Mouse (Mus musculus) urinary bladder, postnatal 14 days (tissue): ENCODE results near the gene Kcnq2.

Experiments
- DNase-seq: peaks from one replicate; pipeline ENCODE4 v3.0.0; 2021; ENCODE audit warnings: low spot score

Kcnq2 gene

GRCm38 (mm10) chr2:181102161-181102560 lies 32.9 kb downstream of the Kcnq2 start:
- no peak for DNase-seq

- no peak for DNase-seq
These were observed 33.5 kb downstream of the Kcnq2 start for GRCm38 (mm10) chr2:181101626-181102025.

GRCm38 (mm10) chr2:181100087-181100486 lies 35.0 kb downstream of the Kcnq2 start:
- no peak for DNase-seq

- no peak for DNase-seq
These were observed 45.0 kb downstream of the Kcnq2 start for GRCm38 (mm10) chr2:181090123-181090522.

GRCm38 (mm10) chr2:181084997-181085396 lies 50.1 kb downstream of the Kcnq2 start:
- no peak for DNase-seq

- no peak for DNase-seq
These were observed 51.2 kb downstream of the Kcnq2 start for GRCm38 (mm10) chr2:181083945-181084344.

GRCm38 (mm10) chr2:181080886-181081285 lies 54.2 kb downstream of the Kcnq2 start:
- DNase-seq: no peak

- no peak for DNase-seq
These were observed 55.6 kb downstream of the Kcnq2 start for GRCm38 (mm10) chr2:181079518-181079917.

- DNase-seq: no peak
These were observed 56.2 kb downstream of the Kcnq2 start for GRCm38 (mm10) chr2:181078908-181079307.

GRCm38 (mm10) chr2:181075501-181075900 lies 59.6 kb downstream of the Kcnq2 start:
- DNase-seq: no peak

GRCm38 (mm10) chr2:181072403-181072714 lies 62.7 kb downstream of the Kcnq2 start:
- DNase-seq: no peak

GRCm38 (mm10) chr2:181071706-181072402 lies 63.2 kb downstream of the Kcnq2 start:
- peak; percentile 73 for DNase-seq

- no peak for DNase-seq
These were observed 65.0 kb downstream of the Kcnq2 start for GRCm38 (mm10) chr2:181070136-181070535.

GRCm38 (mm10) chr2:181068499-181068898 lies 66.6 kb downstream of the Kcnq2 start:
- no peak for DNase-seq

GRCm38 (mm10) chr2:181065827-181066226 lies 69.3 kb downstream of the Kcnq2 start:
- DNase-seq: no peak

- DNase-seq: peak; percentile 82
These were observed 75.0 kb downstream of the Kcnq2 start for GRCm38 (mm10) chr2:181060127-181060526.

GRCm38 (mm10) chr2:181058193-181058592 lies 76.9 kb downstream of the Kcnq2 start:
- no peak for DNase-seq

GRCm38 (mm10) chr2:181057341-181057740 lies 77.8 kb downstream of the Kcnq2 start:
- DNase-seq: no peak

GRCm38 (mm10) chr2:181052171-181052570 lies 82.9 kb downstream of the Kcnq2 start:
- DNase-seq: no peak

- DNase-seq: no peak
These were observed 86.1 kb downstream of the Kcnq2 start for GRCm38 (mm10) chr2:181048986-181049385.

GRCm38 (mm10) chr2:181048252-181048945 lies 86.7 kb downstream of the Kcnq2 start:
- DNase-seq: no peak

GRCm38 (mm10) chr2:181044001-181044400 lies 91.1 kb downstream of the Kcnq2 start:
- DNase-seq: no peak

GRCm38 (mm10) chr2:181043437-181043836 lies 91.7 kb downstream of the Kcnq2 start, which contains the start of gene Chrna4:
TSS of gene Chrna4 (minus strand) at chr2:181043546.
- DNase-seq: no peak

- DNase-seq: no peak
These were observed 92.7 kb downstream of the Kcnq2 start for GRCm38 (mm10) chr2:181042376-181042775.
